Comparison of ENCODE assay signal across 26 mouse cellular contexts in genomic region chr11:44405113-44405512, GRCm38 (mm10). TPM values are rescaled to one million over a fixed set of nuclear protein-coding genes. Genes with fewer than 3 reads are reported as not detected.
A peak's percentile ranks its signal among the peaks of the same experiment; 100 is the strongest.
DNase-seq lines count a peak whose midpoint lies in the region; ATAC-seq and TF ChIP-seq lines count a peak whose summit lies in the region.
"Had no signal": no experiment of that assay in that cellular context is flagged by ENCODE, and none has a peak within 500 bp of the region (broad histone marks: within the 10 kb centered on the region; RNA-seq: fewer than 3 reads in every experiment).

No protein-coding gene starts in this region.

- peaks cover 7% of the 10 kb centered on the region for H3K27me3 ChIP-seq in midbrain, embryonic 11.5 days (ENCODE audit: control insufficient read depth, insufficient read depth, low read length)
- H3K27me3 ChIP-seq in midbrain, embryonic 15.5 days (replicated peaks): 0 out of 2 replicates have a peak, but pooled peaks cover 3% of the 10 kb centered on the region
- H3K27me3 ChIP-seq: CH12.LX, Patski had no signal

- DNase-seq in midbrain, embryonic 11.5 days (ENCODE audit: low spot score, missing footprints): peak; percentile 45
- no peak for DNase-seq in heart, adult 8-10 months (ENCODE audit: low spot score)
- no peak for DNase-seq in left cerebral cortex, adult 2 months (ENCODE audit: extremely low spot score in 1 of 2, low spot score in 2 of 2)
- DNase-seq: adrenal gland, adult 2 months; adrenal gland, adult 8-10 months; adrenal gland, postnatal 10 days; adrenal gland, postnatal 14 days; adrenal gland, postnatal 25 days; adrenal gland, postnatal 36 days; B cell, adult 2 months; cerebellum, adult 11 months; cerebellum, adult 11-12 months; cerebellum, adult 18-20 months had no signal

- H3K4me3 ChIP-seq in midbrain, embryonic 11.5 days (ENCODE audit: low read depth, low read length): no peak overlapping the region
- no peak overlapping the region for H3K4me3 ChIP-seq in midbrain, embryonic 15.5 days
- H3K4me3 ChIP-seq in left cerebral cortex, adult 2 months: no peak overlapping the region

- no peaks in the 10 kb centered on the region; the same call in 1 of the 2 replicates for H3K4me1 ChIP-seq in midbrain, embryonic 11.5 days (ENCODE audit: control insufficient read depth, insufficient read depth, low read length)
- H3K4me1 ChIP-seq in midbrain, embryonic 15.5 days: 0 out of 2 replicates have a peak, but pooled peaks cover 10% of the 10 kb centered on the region

- H3K9me3 ChIP-seq in midbrain, embryonic 11.5 days (ENCODE audit: control insufficient read depth, low read length): no peaks in the 10 kb centered on the region
- no peaks in the 10 kb centered on the region for H3K9me3 ChIP-seq in midbrain, embryonic 15.5 days
- H3K9me3 ChIP-seq: G1E had no signal

- intact Hi-C loops in left cerebral cortex, adult 2 months (cut with DNase I): no loop called here

- no peak overlapping the region for H3K4me2 ChIP-seq in midbrain, embryonic 11.5 days
- H3K4me2 ChIP-seq in midbrain, embryonic 15.5 days: no peak overlapping the region

- no peak overlapping the region for H3K27ac ChIP-seq in midbrain, embryonic 11.5 days (ENCODE audit: low read depth, low read length)
- H3K27ac ChIP-seq in midbrain, embryonic 15.5 days: no peak overlapping the region
- no peak overlapping the region for H3K27ac ChIP-seq in left cerebral cortex, adult 2 months

- no peak overlapping the region for H3K9ac ChIP-seq in midbrain, embryonic 11.5 days (ENCODE audit: low read length)
- H3K9ac ChIP-seq in midbrain, embryonic 15.5 days: no peak overlapping the region

- no peaks in the 10 kb centered on the region for H3K36me3 ChIP-seq in midbrain, embryonic 11.5 days (ENCODE audit: control insufficient read depth, insufficient read depth, low read length)
- H3K36me3 ChIP-seq in midbrain, embryonic 15.5 days (replicated peaks): no peaks in the 10 kb centered on the region
- H3K36me3 ChIP-seq: G1E had no signal

- ATAC-seq in midbrain, embryonic 11.5 days (ENCODE audit: low FRiP score): no peak
- ATAC-seq in midbrain, embryonic 15.5 days (replicated peaks): no peak
- ATAC-seq in granulocyte monocyte progenitor cell, adult 5-6 weeks (replicated peaks; ENCODE audit: poor library complexity, severe bottlenecking): peak; percentile 71
- peak; percentile 55 for ATAC-seq in megakaryocyte progenitor cell, adult 5-6 weeks (replicated peaks; ENCODE audit: poor library complexity)
- ATAC-seq: activated CD4-positive, CD25-positive, alpha-beta regulatory T cell, adult 4 months; CD4-positive, CD25-positive, alpha-beta regulatory T cell, adult 4 months; Patski had no signal

- 88% methylated on average over 4 of the region's 4 CpGs for WGBS in midbrain, embryonic 11.5 days
- 91% methylated on average over 4 of the region's 4 CpGs for WGBS in midbrain, embryonic 15.5 days

- TF ChIP-seq CTCF in left cerebral cortex, adult 2 months (IDR thresholded peaks at IDR 0.05): no peak

RNA-seq across cellular contexts. Expression of gene Il12b, which starts 5.2 kb away (rescaled TPM):
- not detected in 2 replicates for polyA plus RNA-seq in midbrain, embryonic 11.5 days (2014; fragmentation: Nextera tagmentation; extraction: Ambion mirVana)
- polyA plus RNA-seq in midbrain, embryonic 15.5 days (2015; fragmentation: Nextera tagmentation; extraction: Ambion mirVana): 0.09 TPM in 1 of 2 replicates, not detected in the other
- total RNA-seq in granulocyte monocyte progenitor cell, adult 5-6 weeks (2014; fragmentation: Nextera tagmentation): not detected in 2 replicates
- total RNA-seq in granulocyte monocyte progenitor cell, adult 5-6 weeks (2017): not detected in 2 replicates
- not detected in 2 replicates for total RNA-seq in megakaryocyte progenitor cell, adult 5-6 weeks (2015)
- not detected in 2 replicates for total RNA-seq in megakaryocyte progenitor cell, adult 5-6 weeks (2017)
- total RNA-seq in heart, adult 8-10 months (2022): not detected
- not detected for total RNA-seq in left cerebral cortex, adult 2 months (2021)
- total RNA-seq: adrenal gland, adult 18-20 months; adrenal gland, adult 2 months; adrenal gland, adult 8-10 months; adrenal gland, postnatal 10 days; adrenal gland, postnatal 14 days; adrenal gland, postnatal 25 days; adrenal gland, postnatal 36 days; ES-E14; G1E; MEL had no signal
- polyA plus RNA-seq: activated CD4-positive, CD25-positive, alpha-beta regulatory T cell, adult 4 months; adrenal gland, adult 2 months; brain, embryonic 14.5 days; C2C12; CD4-positive, CD25-positive, alpha-beta regulatory T cell, adult 4 months; G1E; Patski had no signal

Comparison
In these comparisons a context has a peak if more than half of its experiments do, and no peak if none do; other contexts are left out.
1. ATAC-seq: peak in granulocyte monocyte progenitor cell, adult 5-6 weeks (single experiment) and megakaryocyte progenitor cell, adult 5-6 weeks (single experiment); none in midbrain, embryonic 11.5 days (single experiment) and midbrain, embryonic 15.5 days (single experiment).